Mouse (Mus musculus): ENCODE measurements at regions not wholly inside any gene's neighbourhood (a gene's known extent, or its start where the extent isn't known, plus 50 kb on each side); places are given as distances from the start of the nearest gene placed in this dataset.

GRCm38 (mm10) chr10:83931758-83932157, 209.1 kb downstream of the 1500009L16Rik start:
- TF ChIP-seq POLR2A (IDR thresholded peaks at IDR 0.05; ENCODE audit: borderline replicate concordance, control insufficient read depth, low read depth, low read length), result no peak
- no peak for TF ChIP-seq CTCF (IDR thresholded peaks at IDR 0.05; ENCODE audit: control insufficient read depth, insufficient read depth, low read length)

All from bone marrow, adult 2 months (tissue).